Mouse (Mus musculus): ENCODE data around the gene Cog6. TPM values are rescaled to one million over a fixed set of nuclear protein-coding genes. Genes with fewer than 3 reads are reported as not detected.

Cog6 gene
- polyA plus RNA-seq (2015; fragmentation: Nextera tagmentation; extraction: Ambion mirVana): 37.4 and 41.4 TPM in 2 replicates

DNA sequence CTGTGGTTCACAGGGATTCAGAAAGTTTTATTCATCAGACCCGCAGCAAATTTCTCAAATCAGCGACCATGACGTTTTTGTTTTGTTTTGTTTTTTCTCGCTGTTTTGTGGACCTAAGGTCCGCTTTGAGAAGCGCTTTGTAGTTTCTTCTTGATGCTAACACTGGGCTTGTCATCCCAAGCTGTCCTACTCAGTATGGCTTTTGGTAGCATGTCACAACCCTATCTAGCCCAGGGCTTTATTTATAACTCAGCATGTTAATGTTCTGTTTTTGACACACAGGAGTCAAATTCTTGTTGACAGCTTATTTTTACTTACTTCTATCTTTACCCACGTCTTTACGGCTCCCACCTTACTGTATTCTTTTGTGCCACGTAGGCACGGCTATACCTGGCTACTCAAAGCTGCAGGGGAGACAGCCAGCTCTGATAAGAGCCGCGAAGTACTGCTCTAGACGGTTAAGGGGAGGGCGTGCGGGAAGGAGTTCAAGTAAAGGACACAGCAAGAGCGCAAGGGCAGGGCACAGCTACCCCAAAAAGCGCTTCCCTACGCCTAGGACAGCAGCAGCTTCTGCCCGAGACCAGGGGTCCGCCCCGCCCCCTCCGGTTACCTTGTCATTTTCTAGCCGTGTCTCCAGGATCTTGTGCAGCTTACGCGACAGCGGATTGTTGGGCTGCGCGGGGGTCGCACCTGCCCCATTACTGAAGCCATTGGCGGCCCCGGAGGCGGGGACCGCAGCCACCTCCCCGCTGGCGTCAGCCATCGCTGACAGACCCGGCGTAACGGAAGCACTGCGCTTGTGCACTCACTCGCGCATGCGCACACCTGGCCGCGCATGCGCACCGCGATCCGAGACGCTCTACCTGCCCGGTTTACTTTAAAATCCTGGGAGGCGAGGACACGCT, at the start of gene Cog6:
Gene Cog6, minus strand, starts transcription at position 802 of the 905 bp plus-strand sequence.
- peak; percentile 95 for DNase-seq (ENCODE audit: low spot score)

- no peak for DNase-seq (ENCODE audit: low spot score)
Measured at GRCm38 (mm10) chr3:53066095-53066372, 49.0 kb upstream of the Cog6 start.

GRCm38 (mm10) chr3:53065267-53066094, 48.4 kb upstream of the Cog6 start:
- DNase-seq (ENCODE audit: low spot score): no peak

- no peak for DNase-seq (ENCODE audit: low spot score)
Measured at GRCm38 (mm10) chr3:53063423-53064147, 46.5 kb upstream of the Cog6 start.

GRCm38 (mm10) chr3:53059959-53060358, 42.9 kb upstream of the Cog6 start:
- DNase-seq (ENCODE audit: low spot score): no peak

DNA sequence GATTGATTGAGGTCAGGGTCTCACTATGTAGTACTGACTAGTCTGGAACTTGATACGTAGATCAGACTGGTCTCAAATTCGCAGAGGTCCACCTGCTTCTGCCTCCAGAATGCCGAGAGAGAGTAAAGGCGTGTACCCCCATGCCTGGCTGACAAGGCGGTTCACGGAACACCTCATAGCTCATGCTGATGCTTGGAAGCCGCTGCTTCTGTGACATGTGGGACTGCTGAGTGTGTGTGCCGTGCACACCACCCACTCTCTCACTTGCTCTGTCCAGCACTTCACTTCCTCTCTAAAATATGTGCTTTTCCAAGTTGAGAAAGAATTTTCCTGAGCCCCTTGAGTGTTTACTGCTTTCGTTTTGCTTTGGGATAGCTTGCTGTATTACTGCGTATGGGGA, 39.4 kb upstream of the Cog6 start:
- no peak for DNase-seq (ENCODE audit: low spot score)

DNA sequence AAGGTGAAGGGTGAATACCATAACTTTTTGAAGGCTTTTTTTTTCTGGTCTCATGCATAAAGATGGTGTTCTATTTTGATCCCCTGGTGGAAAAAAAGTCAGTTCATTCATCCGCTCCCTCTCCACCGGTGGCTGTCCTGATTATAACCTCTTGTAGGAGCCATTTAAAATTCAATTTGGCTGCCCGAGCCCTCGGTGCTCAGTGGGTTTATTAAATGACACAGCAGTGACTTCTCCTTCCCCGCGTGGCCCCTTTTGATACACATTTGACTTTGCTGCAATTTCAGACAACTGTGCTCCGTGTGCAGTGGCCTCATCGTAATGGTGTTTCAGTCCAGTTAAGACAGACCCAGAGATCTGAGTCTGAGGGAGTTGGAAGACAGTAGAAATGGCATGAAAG, 35.3 kb upstream of the Cog6 start:
- DNase-seq (ENCODE audit: low spot score): no peak

- no peak for DNase-seq (ENCODE audit: low spot score)
Measured at GRCm38 (mm10) chr3:53046371-53046770, 29.3 kb upstream of the Cog6 start.

- no peak for DNase-seq (ENCODE audit: low spot score)
Measured at GRCm38 (mm10) chr3:53045697-53046096, 28.7 kb upstream of the Cog6 start.

DNA sequence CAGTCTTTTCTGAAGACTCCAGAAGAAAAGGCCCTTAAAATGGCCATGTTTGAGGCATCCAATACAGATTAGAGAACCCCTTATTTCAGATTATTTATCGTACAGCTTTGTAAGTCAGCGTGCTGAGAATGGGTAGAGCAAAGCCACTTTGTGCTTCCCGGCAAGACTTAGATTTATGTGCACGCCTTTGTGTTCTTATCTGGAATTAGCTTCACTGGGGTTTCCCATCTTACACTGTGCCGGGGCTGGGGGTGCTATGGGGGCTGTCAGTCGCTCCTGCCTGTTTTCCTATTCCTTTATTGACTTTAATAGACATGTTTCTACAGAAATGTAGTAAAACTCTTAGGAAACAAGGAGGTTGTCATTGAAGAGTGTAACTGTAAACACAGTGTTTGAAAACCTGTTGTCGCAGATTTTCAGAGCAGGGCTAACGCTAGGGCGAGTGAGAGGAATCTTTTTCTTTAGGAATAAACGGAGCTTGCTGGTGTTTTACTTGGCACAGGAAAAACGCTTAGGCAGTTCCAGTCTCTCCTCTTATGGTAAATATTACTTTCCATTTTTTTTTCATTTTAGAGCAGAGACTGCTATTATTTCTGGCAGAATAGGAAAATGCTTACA, 27.8 kb upstream of the Cog6 start:
- no peak for DNase-seq (ENCODE audit: low spot score)

GRCm38 (mm10) chr3:53044238-53044637, 27.2 kb upstream of the Cog6 start:
- DNase-seq (ENCODE audit: low spot score): no peak

- DNase-seq (ENCODE audit: low spot score): no peak
Measured at GRCm38 (mm10) chr3:53043206-53043780, 26.3 kb upstream of the Cog6 start.

DNA sequence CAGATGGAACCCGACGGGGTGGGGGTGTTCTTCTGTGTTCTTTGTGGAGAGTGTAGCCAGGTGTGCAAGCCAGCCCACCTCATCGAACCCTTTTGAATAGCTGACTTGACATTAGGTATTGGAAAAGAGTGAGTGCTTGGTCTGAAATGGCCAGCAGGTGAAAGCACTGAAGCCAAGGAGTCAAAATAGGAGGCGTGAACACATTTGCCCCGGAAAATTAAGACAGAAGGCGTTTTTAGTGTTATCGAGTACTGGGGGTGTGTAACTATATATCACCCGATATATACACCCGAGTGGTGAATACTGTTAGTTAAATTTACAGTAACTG, 25.2 kb upstream of the Cog6 start:
- no peak for DNase-seq (ENCODE audit: low spot score)

DNA sequence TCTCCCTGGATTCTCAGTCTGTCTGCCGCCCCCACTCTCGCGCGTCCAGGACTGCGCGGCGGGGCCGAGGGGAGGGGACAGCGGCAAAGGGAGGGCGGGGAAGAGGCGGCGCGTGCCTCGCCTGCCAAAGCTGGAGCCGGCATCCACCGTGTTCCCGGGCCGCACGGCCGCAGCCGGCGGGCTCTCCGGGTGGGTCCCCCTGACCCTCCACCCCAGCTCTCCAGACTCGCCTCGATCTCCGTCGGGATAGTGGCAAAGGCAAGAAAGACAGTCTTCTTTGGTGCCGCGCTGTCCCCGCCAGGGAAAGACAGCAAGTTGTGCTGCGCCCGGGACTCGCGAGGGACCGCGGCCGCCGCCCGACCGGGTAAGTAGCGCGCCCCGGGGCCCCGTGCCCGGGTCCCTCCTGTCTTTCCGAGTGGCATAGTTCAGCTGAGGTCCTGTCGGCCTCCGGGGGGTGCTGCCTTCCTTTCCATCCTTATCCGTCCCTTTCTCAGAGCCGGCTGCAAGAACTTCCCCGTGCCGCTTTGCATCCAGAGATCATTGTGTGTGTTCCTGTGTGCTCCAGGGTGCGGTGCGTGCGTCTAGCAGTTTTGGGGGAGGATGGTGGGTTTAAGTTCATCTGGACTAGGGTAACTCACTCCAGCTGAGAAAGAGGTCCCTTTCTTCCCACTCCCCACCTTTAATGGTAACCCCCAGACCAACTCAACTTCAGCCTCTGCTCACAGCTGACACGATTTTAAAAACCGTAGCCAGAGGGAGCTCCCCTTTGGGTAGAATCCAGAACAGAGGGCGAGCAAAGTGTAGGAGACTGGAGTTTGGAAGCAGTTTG, 24.6 kb upstream of the Cog6 start, which contains the start of gene Lhfp:
Gene Lhfp, plus strand, starts transcription at position 118 of the 829 bp plus-strand sequence.
- peak; percentile 26 for DNase-seq (ENCODE audit: low spot score)

GRCm38 (mm10) chr3:53040593-53041410, 23.8 kb upstream of the Cog6 start:
- DNase-seq (ENCODE audit: low spot score): no peak

DNA sequence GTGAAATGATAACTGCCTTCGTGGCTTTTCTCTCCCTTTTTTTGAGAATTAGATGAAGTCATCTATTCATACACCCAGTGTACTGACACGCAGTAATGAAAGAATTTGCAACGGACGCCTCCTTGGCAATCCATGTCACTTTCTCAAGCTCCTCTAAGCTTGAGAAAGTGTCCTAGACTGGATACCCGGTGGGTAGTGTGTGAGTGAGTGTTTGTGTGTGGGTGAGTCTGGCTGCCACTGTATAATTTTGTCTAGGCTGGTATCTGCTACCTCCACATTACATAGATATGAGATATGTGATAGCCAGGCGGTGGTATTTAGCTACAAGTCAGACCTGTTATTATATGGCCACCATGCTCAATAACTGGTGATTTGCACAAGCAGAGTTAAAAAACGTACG, 22.7 kb upstream of the Cog6 start:
- DNase-seq (ENCODE audit: low spot score): no peak

- no peak for DNase-seq (ENCODE audit: low spot score)
Measured at GRCm38 (mm10) chr3:53038913-53039312, 21.9 kb upstream of the Cog6 start.

GRCm38 (mm10) chr3:53036941-53037340, 19.9 kb upstream of the Cog6 start:
- peak; percentile 37 for DNase-seq (ENCODE audit: low spot score)

DNA sequence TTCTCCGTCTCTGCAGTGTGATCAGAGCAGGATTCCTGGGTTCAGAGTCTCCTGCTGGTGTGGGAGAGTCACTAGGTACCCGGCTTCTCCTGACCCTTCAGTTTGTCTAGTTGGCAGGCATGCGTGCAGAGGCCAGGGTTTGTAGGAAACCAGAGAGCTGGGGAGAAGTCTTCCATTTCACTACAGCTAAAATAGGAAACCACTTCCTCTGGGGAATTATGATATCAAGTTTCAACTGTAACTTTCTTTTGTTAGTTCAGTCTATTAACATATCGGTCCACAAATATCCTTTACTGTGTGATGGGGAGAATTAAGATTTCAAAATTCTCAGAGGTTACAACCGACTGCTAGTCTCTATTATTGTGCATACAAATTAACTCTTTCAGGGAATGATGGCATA, 19.0 kb upstream of the Cog6 start:
- no peak for DNase-seq (ENCODE audit: low spot score)

Data from thymus, postnatal 0 days (tissue).